Mouse (Mus musculus): ENCODE measurements around the gene Ceacam16. TPM values are rescaled to one million over a fixed set of nuclear protein-coding genes. Genes with fewer than 3 reads are reported as not detected.

Ceacam16 gene
- polyA plus RNA-seq, 1 experiment from 2014 or later: not detected

GRCm38 (mm10) chr7:19864241-19864640 lies 3.1 kb upstream of the Ceacam16 start:
- no peaks in the 10 kb centered on the region for H3K27me3 ChIP-seq (ENCODE audit: insufficient read depth, low read length)
- WGBS: 23% methylated on average over 2 of the region's 2 CpGs
- H3K4me2 ChIP-seq: no peak overlapping the region
- H3K4me1 ChIP-seq (ENCODE audit: insufficient read depth): no peaks in the 10 kb centered on the region
- no peak for ATAC-seq (ENCODE audit: insufficient read depth)
- no peak overlapping the region for H3K4me3 ChIP-seq (ENCODE audit: low read depth, low read length)
- H3K9ac ChIP-seq: no peak overlapping the region
- no peaks in the 10 kb centered on the region for H3K9me3 ChIP-seq (ENCODE audit: low read depth, low read length)
- TF ChIP-seq CTCF (IDR thresholded peaks at IDR 0.05; ENCODE audit: low read depth): no peak
- no peak overlapping the region for H3K27ac ChIP-seq (ENCODE audit: low read depth)
- no peak for DNase-seq
- no peaks in the 10 kb centered on the region for H3K36me3 ChIP-seq (ENCODE audit: insufficient read depth)

GRCm38 (mm10) chr7:19859740-19860139 lies 1.4 kb downstream of the Ceacam16 start:
- Histone ChIP-seq H3K4me3 (ENCODE audit: low read depth, low read length) (no peak overlapping the region), H3K27me3 (ENCODE audit: insufficient read depth, low read length) (no peaks in the 10 kb centered on the region), H3K36me3 (ENCODE audit: insufficient read depth) (no peaks in the 10 kb centered on the region), H3K9ac (no peak overlapping the region), H3K4me2 (no peak overlapping the region), H3K4me1 (ENCODE audit: insufficient read depth) (no peaks in the 10 kb centered on the region), H3K27ac (ENCODE audit: low read depth) (no peak overlapping the region), H3K9me3 (ENCODE audit: low read depth, low read length) (no peaks in the 10 kb centered on the region)
- no peak for TF ChIP-seq CTCF (IDR thresholded peaks at IDR 0.05; ENCODE audit: low read depth)
- WGBS: 50% methylated on average over 10 of the region's 10 CpGs
- no peak for ATAC-seq (ENCODE audit: insufficient read depth)
- DNase-seq: no peak

GRCm38 (mm10) chr7:19856283-19856682 lies 4.8 kb downstream of the Ceacam16 start:
- WGBS: 78% methylated on average over 6 of the region's 6 CpGs
- H3K4me3 ChIP-seq (ENCODE audit: low read depth, low read length): no peak overlapping the region
- no peak for DNase-seq
- no peak for TF ChIP-seq CTCF (IDR thresholded peaks at IDR 0.05; ENCODE audit: low read depth)
- no peak overlapping the region for H3K4me2 ChIP-seq
- H3K27ac ChIP-seq (ENCODE audit: low read depth): no peak overlapping the region
- no peak for ATAC-seq (ENCODE audit: insufficient read depth)
- H3K27me3 ChIP-seq (ENCODE audit: insufficient read depth, low read length): 0 out of 2 replicates have a peak, but pooled peaks cover 11% of the 10 kb centered on the region
- no peaks in the 10 kb centered on the region for H3K4me1 ChIP-seq (ENCODE audit: insufficient read depth)
- no peaks in the 10 kb centered on the region for H3K36me3 ChIP-seq (ENCODE audit: insufficient read depth)
- H3K9me3 ChIP-seq (ENCODE audit: low read depth, low read length): no peaks in the 10 kb centered on the region
- H3K9ac ChIP-seq: no peak overlapping the region

- H3K4me3 ChIP-seq (ENCODE audit: low read depth, low read length): no peak overlapping the region
- no peak overlapping the region for H3K4me2 ChIP-seq
- TF ChIP-seq CTCF (IDR thresholded peaks at IDR 0.05; ENCODE audit: low read depth): no peak
- no peak for ATAC-seq (ENCODE audit: insufficient read depth)
- 0 out of 2 replicates have a peak, but pooled peaks cover 11% of the 10 kb centered on the region for H3K27me3 ChIP-seq (ENCODE audit: insufficient read depth, low read length)
- no peaks in the 10 kb centered on the region for H3K36me3 ChIP-seq (ENCODE audit: insufficient read depth)
- H3K27ac ChIP-seq (ENCODE audit: low read depth): no peak overlapping the region
- 77% methylated on average over 5 of the region's 5 CpGs for WGBS
- H3K4me1 ChIP-seq (ENCODE audit: insufficient read depth): no peaks in the 10 kb centered on the region
- no peak overlapping the region for H3K9ac ChIP-seq
- DNase-seq: no peak
- no peaks in the 10 kb centered on the region for H3K9me3 ChIP-seq (ENCODE audit: low read depth, low read length)
These were observed 5.4 kb downstream of the Ceacam16 start for GRCm38 (mm10) chr7:19855663-19856062.

- DNase-seq: no peak
- WGBS: 88% methylated on average over 20 of the region's 20 CpGs
- Histone ChIP-seq H3K9me3 (ENCODE audit: low read depth, low read length) (no peaks in the 10 kb centered on the region), H3K27me3 (ENCODE audit: insufficient read depth, low read length) (0 out of 2 replicates have a peak, but pooled peaks cover 11% of the 10 kb centered on the region), H3K36me3 (ENCODE audit: insufficient read depth) (no peaks in the 10 kb centered on the region), H3K4me2 (no peak overlapping the region), H3K4me3 (ENCODE audit: low read depth, low read length) (no peak overlapping the region), H3K9ac (no peak overlapping the region), H3K4me1 (ENCODE audit: insufficient read depth) (no peaks in the 10 kb centered on the region), H3K27ac (ENCODE audit: low read depth) (no peak overlapping the region)
- no peak for ATAC-seq (ENCODE audit: insufficient read depth)
- TF ChIP-seq CTCF (IDR thresholded peaks at IDR 0.05; ENCODE audit: low read depth): no peak
These were observed 7.6 kb downstream of the Ceacam16 start for GRCm38 (mm10) chr7:19853526-19853925.

- 2% methylated on average over 33 of the region's 33 CpGs for WGBS
- no peaks in the 10 kb centered on the region for H3K9me3 ChIP-seq (ENCODE audit: low read depth, low read length)
- peak within 1 kb of the TSS; percentile 20 for H3K4me3 ChIP-seq (ENCODE audit: low read depth, low read length)
- no peak within 1 kb of the TSS for H3K27ac ChIP-seq (ENCODE audit: low read depth)
- H3K27me3 ChIP-seq (ENCODE audit: insufficient read depth, low read length): 0 out of 2 replicates have a peak, but pooled peaks cover 11% of the 10 kb centered on the region
- no peaks in the 10 kb centered on the region for H3K36me3 ChIP-seq (ENCODE audit: insufficient read depth)
- ATAC-seq (ENCODE audit: insufficient read depth) (peak; percentile 68; the same call in 1 of the 2 replicates), DNase-seq (peak; percentile 49)
- H3K4me1 ChIP-seq (ENCODE audit: insufficient read depth): no peaks in the 10 kb centered on the region
- no peak for TF ChIP-seq CTCF (IDR thresholded peaks at IDR 0.05; ENCODE audit: low read depth)
- 0 out of 2 replicates have a peak within 1 kb of the TSS, but pooled peaks have one; percentile 11 for H3K9ac ChIP-seq
- H3K4me2 ChIP-seq: peak within 1 kb of the TSS; percentile 51
These were observed 9.1 kb downstream of the Ceacam16 start, which contains the start of gene Gm19345 for GRCm38 (mm10) chr7:19851858-19852570. Gene Gm19345, plus strand, starts transcription at chr7:19852003.

- no peak for TF ChIP-seq CTCF (IDR thresholded peaks at IDR 0.05; ENCODE audit: low read depth)
These were observed 16.5 kb downstream of the Ceacam16 start for GRCm38 (mm10) chr7:19844521-19845171.

More at GRCm38 (mm10) chr7:19844521-19845171, 16.5 kb downstream of the Ceacam16 start:
- WGBS: 62% methylated on average over 15 of the region's 15 CpGs
- no peaks in the 10 kb centered on the region for H3K4me1 ChIP-seq (ENCODE audit: insufficient read depth)
- DNase-seq (no peak), ATAC-seq (ENCODE audit: insufficient read depth) (no peak)
- no peak overlapping the region for H3K9ac ChIP-seq
- no peak overlapping the region for H3K4me3 ChIP-seq (ENCODE audit: low read depth, low read length)
- H3K9me3 ChIP-seq (ENCODE audit: low read depth, low read length): no peaks in the 10 kb centered on the region
- H3K4me2 ChIP-seq: no peak overlapping the region
- H3K36me3 ChIP-seq (ENCODE audit: insufficient read depth): no peaks in the 10 kb centered on the region
- H3K27me3 ChIP-seq (ENCODE audit: insufficient read depth, low read length): peaks cover 8% of the 10 kb centered on the region; the same call in 1 of the 2 replicates
- no peak overlapping the region for H3K27ac ChIP-seq (ENCODE audit: low read depth)
